Mouse (Mus musculus) neural tube, embryonic 14.5 days (tissue): ENCODE measurements around the gene Slc7a8. TPM values are rescaled to one million over a fixed set of nuclear protein-coding genes. Genes with fewer than 3 reads are reported as not detected.

Experiments
- ATAC-seq: fragments of 200-750 bp; cut with Nextera tagmentation; 2 replicates; pipeline ENCODE4 v1.8.0; 2017; ENCODE audit warnings: low read depth, mild to moderate bottlenecking, moderate TSS enrichment, moderate library complexity
- H3K27ac ChIP-seq: fragments of 300-500 bp; sonication (generic); 2 replicates; pipeline ENCODE4 v1.5.1; 2014; ENCODE audit warnings: low read depth, mild to moderate bottlenecking, control low read depth, low read length, moderate library complexity, mixed read lengths
- H3K27me3 ChIP-seq: fragments of 300-500 bp; sonication (generic); 2 replicates; pipeline ENCODE4 v1.6.1; 2014; ENCODE audit warnings: low read length; ENCODE audit not compliant: control insufficient read depth, insufficient read depth
- H3K36me3 ChIP-seq: fragments of 300-500 bp; sonication (generic); 2 replicates; pipeline ENCODE4 v1.6.1; 2014; ENCODE audit warnings: low read length, mixed read lengths; ENCODE audit not compliant: control insufficient read depth, insufficient read depth
- H3K4me1 ChIP-seq: fragments of 300-500 bp; sonication (generic); 2 replicates; pipeline ENCODE4 v1.6.1; 2014; ENCODE audit warnings: low read length; ENCODE audit not compliant: control insufficient read depth, insufficient read depth
- H3K4me2 ChIP-seq: fragments of 300-500 bp; sonication (generic); 2 replicates; pipeline ENCODE4 v1.6.1; 2014; ENCODE audit warnings: mild to moderate bottlenecking, low read depth, low read length, control low read depth
- H3K4me3 ChIP-seq: fragments of 300-500 bp; sonication (generic); 2 replicates; pipeline ENCODE4 v1.5.1; 2014; ENCODE audit warnings: low read depth, low read length, control low read depth, mixed read lengths
- H3K9ac ChIP-seq: fragments of 300-500 bp; sonication (generic); replicated peaks from 2 replicates; pipeline ENCODE4 v1.6.1; 2014; ENCODE audit warnings: low read depth, mild to moderate bottlenecking, control low read depth, low read length, mixed read lengths
- H3K9me3 ChIP-seq: fragments of 300-500 bp; sonication (generic); 2 replicates; pipeline ENCODE4 v1.6.1; 2016; ENCODE audit warnings: low read length; ENCODE audit not compliant: control insufficient read depth
- WGBS: fragments of 180-500 bp; shearing (Covaris S2); extraction: QIAGEN DNeasy Blood & Tissue Kit; methylation state at CpG from one replicate; pipeline ENCODE4 v1.1.7; 2014; 5-methylcytosine and 5-hydroxymethylcytosine counted together
- polyA plus RNA-seq: library from polyadenylated mRNA; unstranded; fragments of >200 nt; fragmentation: Nextera tagmentation; extraction: Ambion mirVana; gene quantifications from 2 replicates; pipeline ENCODE4 v1.2.1, GENCODE M21; 2014

Slc7a8 gene
- polyA plus RNA-seq, 1 experiment from 2014 or later: 7.3 TPM

- H3K9ac ChIP-seq: no peak overlapping the region
- no peak overlapping the region for H3K4me3 ChIP-seq
- ATAC-seq: no peak
- no peaks in the 10 kb centered on the region for H3K27me3 ChIP-seq
- no peak overlapping the region for H3K4me2 ChIP-seq
- WGBS: 63% methylated on average over 10 of the region's 10 CpGs
- no peak overlapping the region for H3K27ac ChIP-seq
- H3K9me3 ChIP-seq: no peaks in the 10 kb centered on the region
- no peaks in the 10 kb centered on the region for H3K36me3 ChIP-seq
- H3K4me1 ChIP-seq: no peaks in the 10 kb centered on the region
These were observed 4.7 kb upstream of the Slc7a8 start for GRCm38 (mm10) chr14:54786489-54786888.

DNA sequence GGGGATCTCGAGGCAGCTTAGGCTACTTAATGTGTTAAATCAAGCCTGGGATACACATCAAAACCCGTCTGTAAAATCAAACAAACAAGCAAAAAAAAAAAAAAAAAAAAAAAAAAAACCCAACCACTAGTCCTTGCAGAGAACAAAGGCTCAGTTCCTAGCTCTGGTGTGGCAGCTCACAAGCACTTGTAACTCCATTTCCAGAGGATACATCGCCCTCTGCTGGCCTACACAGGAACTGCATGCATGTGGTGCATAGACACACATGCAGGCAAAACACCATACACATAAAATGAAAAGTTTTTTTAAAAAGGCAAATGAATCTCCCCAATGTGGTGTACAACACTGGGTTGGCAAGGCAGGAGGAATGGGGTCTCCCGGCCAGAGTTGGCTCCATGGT, 4.2 kb upstream of the Slc7a8 start:
- no peak for ATAC-seq
- Histone ChIP-seq H3K36me3 (no peaks in the 10 kb centered on the region), H3K4me2 (no peak overlapping the region), H3K9ac (no peak overlapping the region), H3K9me3 (no peaks in the 10 kb centered on the region), H3K27ac (no peak overlapping the region), H3K4me3 (no peak overlapping the region), H3K27me3 (no peaks in the 10 kb centered on the region), H3K4me1 (no peaks in the 10 kb centered on the region)
- 66% methylated on average over 4 of the region's 4 CpGs for WGBS

GRCm38 (mm10) chr14:54782971-54783370, 1.2 kb upstream of the Slc7a8 start:
- Histone ChIP-seq H3K36me3 (no peaks in the 10 kb centered on the region), H3K4me2 (no peak overlapping the region), H3K4me1 (no peaks in the 10 kb centered on the region), H3K4me3 (no peak overlapping the region), H3K27me3 (no peaks in the 10 kb centered on the region), H3K9me3 (no peaks in the 10 kb centered on the region), H3K27ac (no peak overlapping the region), H3K9ac (no peak overlapping the region)
- 89% methylated on average over 6 of the region's 6 CpGs for WGBS
- no peak for ATAC-seq

- H3K4me3 ChIP-seq: peak overlapping the region; percentile 35
- WGBS: 2% methylated on average over 35 of the region's 35 CpGs
- peak overlapping the region; percentile 60 for H3K4me2 ChIP-seq
- H3K9ac ChIP-seq: peak overlapping the region; percentile 34
- no peaks in the 10 kb centered on the region for H3K4me1 ChIP-seq
- ATAC-seq: peak; percentile 89
- no peak overlapping the region for H3K27ac ChIP-seq
- H3K36me3 ChIP-seq: no peaks in the 10 kb centered on the region
- H3K9me3 ChIP-seq: no peaks in the 10 kb centered on the region
- H3K27me3 ChIP-seq: no peaks in the 10 kb centered on the region
These were observed 723 bp downstream of the Slc7a8 start for GRCm38 (mm10) chr14:54780836-54781609.

DNA sequence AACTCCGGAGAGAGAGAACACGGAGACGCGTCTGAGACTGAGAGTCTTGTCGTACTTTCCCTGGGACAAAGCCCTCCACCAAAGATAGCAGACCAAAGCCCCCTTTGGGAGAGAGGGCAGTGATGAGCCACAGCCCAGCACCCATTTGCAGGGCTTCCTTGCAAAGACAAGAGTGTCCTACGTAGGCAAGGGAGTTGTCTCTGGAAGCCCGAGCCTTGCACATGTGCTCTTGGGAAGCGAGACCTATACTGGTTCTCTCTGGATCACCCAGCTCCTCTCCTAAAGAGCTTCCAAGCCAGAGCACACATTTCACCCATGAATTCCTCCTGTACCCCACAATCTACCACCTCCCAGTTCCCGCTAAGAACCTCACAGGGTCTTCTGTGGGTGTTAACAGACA, 1.7 kb downstream of the Slc7a8 start:
- no peak for ATAC-seq
- no peaks in the 10 kb centered on the region for H3K9me3 ChIP-seq
- no peak overlapping the region for H3K27ac ChIP-seq
- no peaks in the 10 kb centered on the region for H3K4me1 ChIP-seq
- H3K36me3 ChIP-seq: no peaks in the 10 kb centered on the region
- peak overlapping the region; percentile 60 for H3K4me2 ChIP-seq
- 91% methylated on average over 9 of the region's 9 CpGs for WGBS
- no peaks in the 10 kb centered on the region for H3K27me3 ChIP-seq
- H3K4me3 ChIP-seq: peak overlapping the region; percentile 35; the same call in 1 of the 2 replicates
- H3K9ac ChIP-seq: 0 out of 2 replicates have a peak overlapping the region, but pooled peaks have one; percentile 4

DNA sequence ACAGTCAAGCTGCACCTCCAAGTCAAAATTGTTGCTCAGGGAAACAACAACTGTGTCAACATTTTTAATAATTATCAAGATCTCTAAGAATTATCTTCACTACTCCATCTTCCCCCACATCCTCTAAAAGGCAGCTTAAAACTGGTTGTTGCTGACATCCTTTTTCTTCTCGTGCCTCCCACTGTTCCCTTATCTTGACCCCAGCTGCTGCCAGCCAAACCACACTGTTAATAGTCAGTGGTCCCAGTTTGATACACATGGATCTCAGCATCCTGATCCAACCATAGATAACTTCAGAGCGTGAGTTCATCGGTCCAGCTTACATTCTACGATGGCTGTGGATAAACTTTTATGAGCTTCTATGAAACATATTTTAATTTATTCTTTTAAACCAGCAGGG, 3.9 kb downstream of the Slc7a8 start:
- Histone ChIP-seq H3K27me3 (no peaks in the 10 kb centered on the region), H3K4me2 (no peak overlapping the region), H3K9ac (no peak overlapping the region), H3K9me3 (no peaks in the 10 kb centered on the region), H3K27ac (no peak overlapping the region), H3K4me3 (no peak overlapping the region), H3K36me3 (no peaks in the 10 kb centered on the region), H3K4me1 (no peaks in the 10 kb centered on the region)
- ATAC-seq: no peak
- 87% methylated on average over 4 of the region's 4 CpGs for WGBS

GRCm38 (mm10) chr14:54776768-54777167, 5.0 kb downstream of the Slc7a8 start:
- 96% methylated on average over 5 of the region's 5 CpGs for WGBS
- Histone ChIP-seq H3K9ac (no peak overlapping the region), H3K9me3 (no peaks in the 10 kb centered on the region), H3K4me1 (no peaks in the 10 kb centered on the region), H3K4me2 (no peak overlapping the region), H3K27me3 (no peaks in the 10 kb centered on the region), H3K27ac (no peak overlapping the region), H3K4me3 (no peak overlapping the region), H3K36me3 (no peaks in the 10 kb centered on the region)
- no peak for ATAC-seq

GRCm38 (mm10) chr14:54775534-54776041, 6.2 kb downstream of the Slc7a8 start:
- no peaks in the 10 kb centered on the region for H3K9me3 ChIP-seq
- no peaks in the 10 kb centered on the region for H3K4me1 ChIP-seq
- ATAC-seq: no peak
- WGBS: 89% methylated on average over 7 of the region's 7 CpGs
- no peaks in the 10 kb centered on the region for H3K36me3 ChIP-seq
- no peaks in the 10 kb centered on the region for H3K27me3 ChIP-seq
- H3K27ac ChIP-seq: no peak overlapping the region
- no peak overlapping the region for H3K4me2 ChIP-seq
- H3K4me3 ChIP-seq: no peak overlapping the region
- H3K9ac ChIP-seq: no peak overlapping the region

- Histone ChIP-seq H3K27me3 (no peaks in the 10 kb centered on the region), H3K9ac (no peak overlapping the region), H3K9me3 (no peaks in the 10 kb centered on the region), H3K4me1 (no peaks in the 10 kb centered on the region), H3K27ac (no peak overlapping the region), H3K4me3 (no peak overlapping the region), H3K36me3 (no peaks in the 10 kb centered on the region), H3K4me2 (no peak overlapping the region)
- 75% methylated on average over 20 of the region's 20 CpGs for WGBS
- no peak for ATAC-seq
These were observed 9.4 kb downstream of the Slc7a8 start for GRCm38 (mm10) chr14:54772333-54772856.
